Mouse (Mus musculus) erythroblast, embryonic 14.5 days (primary cell): Measurements from ENCODE around the gene Gm11084. TPM values are rescaled to one million over a fixed set of nuclear protein-coding genes. Genes with fewer than 3 reads are reported as not detected.
"Not testable (repeated sequence)": the region's sequence is repeated elsewhere in the genome, so short reads cannot be mapped to it uniquely, and the experiment has no call there.

Experiments
- H3K27me3 ChIP-seq: 2 replicates; pipeline ENCODE4 v1.6.1; 2012; ENCODE audit warnings: inconsistent platforms; ENCODE audit not compliant: control insufficient read depth
- H3K36me3 ChIP-seq: 2 replicates; pipeline ENCODE4 v1.6.1; 2012; ENCODE audit warnings: mild to moderate bottlenecking, inconsistent platforms; ENCODE audit not compliant: control insufficient read depth
- H3K4me1 ChIP-seq: 2 replicates; pipeline ENCODE4 v1.6.1; 2012; ENCODE audit warnings: inconsistent platforms; ENCODE audit not compliant: control insufficient read depth
- H3K4me3 ChIP-seq: replicated peaks from 2 replicates; pipeline ENCODE3; 2012; ENCODE audit warnings: moderate library complexity, mild to moderate bottlenecking, inconsistent platforms
- H3K9me3 ChIP-seq: 2 replicates; pipeline ENCODE4 v1.6.1; 2012; ENCODE audit warnings: low read length, inconsistent platforms, mixed read lengths; ENCODE audit not compliant: control insufficient read depth
- GATA1 ChIP-seq: IDR thresholded peaks from 2 replicates; pipeline ENCODE4 v1.6.1; 2012; ENCODE audit warnings: low read length, inconsistent platforms, mixed read lengths
- TAL1 ChIP-seq: IDR thresholded peaks from 3 replicates; pipeline ENCODE4 v1.6.1; 2012; ENCODE audit warnings: low read length, inconsistent platforms, mixed read lengths
- polyA plus RNA-seq: library from polyadenylated mRNA; stranded (reverse); fragments of >175 nt; gene quantifications from 2 replicates; pipeline ENCODE4 v1.2.3, GENCODE M21; 2012

Gm11084 gene
- polyA plus RNA-seq, 1 experiment = not detected

DNA sequence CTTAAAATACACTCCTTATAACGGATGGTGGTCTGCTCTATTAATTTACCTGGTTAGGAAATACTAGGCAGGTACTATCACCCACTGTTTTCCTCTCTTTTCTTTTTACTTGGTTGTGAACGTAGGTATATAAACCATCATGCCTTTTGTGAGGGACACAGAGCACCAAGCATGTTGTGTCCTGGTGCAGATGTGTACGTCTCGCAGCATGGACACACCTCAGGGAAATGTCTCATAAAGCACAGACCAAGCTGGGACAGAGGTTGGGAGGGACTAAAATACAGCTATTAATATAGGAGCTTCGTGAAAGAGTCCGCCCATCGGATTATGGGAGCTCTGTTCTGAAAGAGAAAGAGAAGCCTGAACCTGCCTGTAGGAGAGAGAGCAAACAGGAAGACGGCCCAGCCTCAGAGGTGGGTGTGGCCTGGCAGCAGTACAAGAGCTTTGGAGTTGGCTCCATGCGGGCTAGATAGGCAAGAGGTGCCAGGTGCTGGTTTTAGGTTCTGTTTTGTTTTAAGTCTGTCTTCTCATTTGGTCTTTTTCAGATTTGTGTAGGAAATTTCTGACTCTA, 10.4 kb upstream of the Gm11084 start:
- Histone ChIP-seq H3K27me3 (no peaks in the 10 kb centered on the region), H3K36me3 (no peaks in the 10 kb centered on the region), H3K9me3 (no peaks in the 10 kb centered on the region), H3K4me3 (no peak overlapping the region), H3K4me1 (peaks cover 38% of the 10 kb centered on the region)
- no peak for TF ChIP-seq TAL1
- TF ChIP-seq GATA1 = no peak

- no peak overlapping the region for H3K4me3 ChIP-seq
- no peaks in the 10 kb centered on the region for H3K36me3 ChIP-seq
- no peaks in the 10 kb centered on the region for H3K27me3 ChIP-seq
- H3K4me1 ChIP-seq = peaks cover 25% of the 10 kb centered on the region
- no peaks in the 10 kb centered on the region for H3K9me3 ChIP-seq
- TF ChIP-seq GATA1 = no peak
- no peak for TF ChIP-seq TAL1
These were observed 9.0 kb upstream of the Gm11084 start for GRCm38 (mm10) chr2:72995346-72996097.

- H3K36me3 ChIP-seq = no peaks in the 10 kb centered on the region
- no peaks in the 10 kb centered on the region; the same call in 1 of the 2 replicates for H3K27me3 ChIP-seq
- H3K9me3 ChIP-seq = peaks cover 3% of the 10 kb centered on the region
- TF ChIP-seq GATA1 = no peak
- peaks cover 17% of the 10 kb centered on the region for H3K4me1 ChIP-seq
- no peak overlapping the region for H3K4me3 ChIP-seq
These were observed 7.6 kb upstream of the Gm11084 start for GRCm38 (mm10) chr2:72994165-72994564.

DNA sequence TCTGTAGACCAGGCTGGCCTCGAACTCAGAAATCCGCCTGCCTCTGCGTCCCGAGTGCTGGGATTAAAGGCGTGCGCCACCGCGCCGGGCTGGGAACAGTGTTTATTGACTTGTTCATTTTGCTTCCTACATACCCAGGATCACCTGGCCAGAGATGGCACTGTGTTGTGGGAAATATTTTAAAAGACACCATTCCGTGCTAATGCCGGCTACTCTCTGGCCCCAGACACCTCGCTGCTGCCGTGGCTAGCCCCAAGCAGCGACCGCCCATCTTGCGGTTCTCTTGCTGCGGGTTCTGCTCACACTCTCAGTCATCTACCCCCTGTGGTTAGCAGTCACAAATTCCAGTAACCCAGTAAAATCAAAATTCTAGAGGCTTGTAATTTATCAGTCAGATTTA, 6.0 kb upstream of the Gm11084 start:
- TF ChIP-seq TAL1 (no peak), GATA1 (no peak)
- Histone ChIP-seq H3K36me3 (no peaks in the 10 kb centered on the region; the same call in 1 of the 2 replicates), H3K9me3 (peaks cover 6% of the 10 kb centered on the region), H3K4me1 (peaks cover 12% of the 10 kb centered on the region), H3K4me3 (no peak overlapping the region), H3K27me3 (no peaks in the 10 kb centered on the region; the same call in 1 of the 2 replicates)

GRCm38 (mm10) chr2:72988945-72989344, 2.4 kb upstream of the Gm11084 start:
- not testable (repeated sequence) for H3K27me3 ChIP-seq, H3K4me3 ChIP-seq, H3K4me1 ChIP-seq, H3K9me3 ChIP-seq, H3K36me3 ChIP-seq

DNA sequence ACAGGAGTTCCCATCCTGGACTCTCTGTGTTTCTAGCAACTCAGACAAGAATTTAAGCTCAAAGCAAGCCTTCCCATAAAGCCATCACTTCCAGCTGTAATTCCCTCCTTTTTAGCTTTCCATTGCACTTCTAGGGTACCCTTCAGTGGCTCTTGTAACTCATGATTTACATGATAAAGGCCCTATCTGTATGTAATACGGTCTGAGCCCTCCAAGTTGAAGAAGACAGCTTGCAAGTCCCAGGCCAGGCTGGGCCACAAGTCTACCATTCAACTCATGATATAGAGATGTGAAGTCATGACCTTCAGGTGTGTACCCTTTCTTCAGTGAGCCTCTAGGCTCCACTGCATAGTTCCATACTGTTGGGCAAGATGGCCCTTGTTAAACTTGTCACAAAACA, 1.0 kb downstream of the Gm11084 start:
- no peak for TF ChIP-seq TAL1
- no peak for TF ChIP-seq GATA1
- Histone ChIP-seq H3K4me1 (peaks cover 23% of the 10 kb centered on the region), H3K36me3 (no peaks in the 10 kb centered on the region; the same call in none of the 2 replicates), H3K27me3 (no peaks in the 10 kb centered on the region; the same call in 1 of the 2 replicates), H3K9me3 (peaks cover 6% of the 10 kb centered on the region), H3K4me3 (no peak overlapping the region)

- peaks cover 6% of the 10 kb centered on the region for H3K9me3 ChIP-seq
- no peak overlapping the region for H3K4me3 ChIP-seq
- peaks cover 23% of the 10 kb centered on the region for H3K4me1 ChIP-seq
- H3K27me3 ChIP-seq = no peaks in the 10 kb centered on the region; the same call in 1 of the 2 replicates
- TF ChIP-seq GATA1 = no peak
- TF ChIP-seq TAL1 = no peak
- H3K36me3 ChIP-seq = no peaks in the 10 kb centered on the region; the same call in none of the 2 replicates
These were observed 1.7 kb downstream of the Gm11084 start for GRCm38 (mm10) chr2:72984806-72985205.

GRCm38 (mm10) chr2:72983211-72983610, 3.3 kb downstream of the Gm11084 start:
- Histone ChIP-seq H3K4me1 (peaks cover 23% of the 10 kb centered on the region), H3K36me3 (peaks cover 2% of the 10 kb centered on the region), H3K9me3 (no peaks in the 10 kb centered on the region), H3K27me3 (no peaks in the 10 kb centered on the region), H3K4me3 (no peak overlapping the region)
- TF ChIP-seq TAL1 (no peak), GATA1 (no peak)

- H3K4me3 ChIP-seq = no peak overlapping the region
- TF ChIP-seq TAL1 = no peak; the same call in 2 of the 3 replicates
- no peak for TF ChIP-seq GATA1
- no peaks in the 10 kb centered on the region for H3K27me3 ChIP-seq
- peaks cover 9% of the 10 kb centered on the region for H3K36me3 ChIP-seq
- H3K4me1 ChIP-seq = peaks cover 24% of the 10 kb centered on the region
- H3K9me3 ChIP-seq = no peaks in the 10 kb centered on the region
These were observed 4.3 kb downstream of the Gm11084 start for GRCm38 (mm10) chr2:72982110-72982785.
